Mouse (Mus musculus) limb, embryonic 11.5 days (tissue): Measurements from ENCODE around the gene Mvp. TPM values are rescaled to one million over a fixed set of nuclear protein-coding genes. Genes with fewer than 3 reads are reported as not detected.

Experiments
- ATAC-seq: fragments of 200-750 bp; cut with Nextera tagmentation; 2 replicates; pipeline ENCODE4 v1.8.0; 2017; ENCODE audit warnings: low read depth; ENCODE audit not compliant: insufficient number of reproducible peaks, low FRiP score, low TSS enrichment
- DNase-seq: peaks from one replicate; pipeline ENCODE4 v3.0.0-alpha.2; 2015; ENCODE audit warnings: low spot score
- H3K27ac ChIP-seq: fragments of 300-500 bp; sonication (generic); replicated peaks from 2 replicates; pipeline ENCODE4 v1.5.1; 2014; ENCODE audit warnings: low read depth, mild to moderate bottlenecking, low read length
- H3K27me3 ChIP-seq: fragments of 300-500 bp; sonication (generic); 2 replicates; pipeline ENCODE4 v1.6.1; 2014; ENCODE audit warnings: mild to moderate bottlenecking, low read length, mixed read lengths; ENCODE audit not compliant: control insufficient read depth, insufficient read depth
- H3K36me3 ChIP-seq: fragments of 300-500 bp; sonication (generic); 2 replicates; pipeline ENCODE4 v1.6.1; 2014; ENCODE audit warnings: mild to moderate bottlenecking, low read length, moderate library complexity, mixed read lengths; ENCODE audit not compliant: control insufficient read depth, insufficient read depth
- H3K4me1 ChIP-seq: fragments of 300-500 bp; sonication (generic); 2 replicates; pipeline ENCODE4 v1.6.1; 2014; ENCODE audit warnings: low read length, mixed read lengths; ENCODE audit not compliant: control insufficient read depth, insufficient read depth
- H3K4me2 ChIP-seq: fragments of 300-500 bp; sonication (generic); 2 replicates; pipeline ENCODE4 v1.6.1; 2014; ENCODE audit warnings: low read depth, mild to moderate bottlenecking, moderate library complexity; ENCODE audit not compliant: severe bottlenecking
- H3K4me3 ChIP-seq: fragments of 300-500 bp; sonication (generic); 2 replicates; pipeline ENCODE4 v1.5.1; 2014; ENCODE audit warnings: low read depth, low read length
- H3K9ac ChIP-seq: fragments of 300-500 bp; sonication (generic); 2 replicates; pipeline ENCODE4 v1.6.1; 2014; ENCODE audit warnings: mild to moderate bottlenecking, low read length
- H3K9me3 ChIP-seq: fragments of 300-500 bp; sonication (generic); 2 replicates; pipeline ENCODE4 v1.6.1; 2016; ENCODE audit warnings: low read length; ENCODE audit not compliant: control insufficient read depth
- WGBS: fragments of 180-500 bp; shearing (Covaris S2); extraction: QIAGEN DNeasy Blood & Tissue Kit; methylation state at CpG from one replicate; pipeline ENCODE4 v1.1.7; 2014; 5-methylcytosine and 5-hydroxymethylcytosine counted together
- polyA plus RNA-seq: library from polyadenylated mRNA; unstranded; fragments of >200 nt; fragmentation: Nextera tagmentation; extraction: Ambion mirVana; gene quantifications from 2 replicates; pipeline ENCODE4 v1.2.1, GENCODE M21; 2014

Gene Mvp
- polyA plus RNA-seq, 1 experiment from 2014 or later = 2.3 TPM

DNA sequence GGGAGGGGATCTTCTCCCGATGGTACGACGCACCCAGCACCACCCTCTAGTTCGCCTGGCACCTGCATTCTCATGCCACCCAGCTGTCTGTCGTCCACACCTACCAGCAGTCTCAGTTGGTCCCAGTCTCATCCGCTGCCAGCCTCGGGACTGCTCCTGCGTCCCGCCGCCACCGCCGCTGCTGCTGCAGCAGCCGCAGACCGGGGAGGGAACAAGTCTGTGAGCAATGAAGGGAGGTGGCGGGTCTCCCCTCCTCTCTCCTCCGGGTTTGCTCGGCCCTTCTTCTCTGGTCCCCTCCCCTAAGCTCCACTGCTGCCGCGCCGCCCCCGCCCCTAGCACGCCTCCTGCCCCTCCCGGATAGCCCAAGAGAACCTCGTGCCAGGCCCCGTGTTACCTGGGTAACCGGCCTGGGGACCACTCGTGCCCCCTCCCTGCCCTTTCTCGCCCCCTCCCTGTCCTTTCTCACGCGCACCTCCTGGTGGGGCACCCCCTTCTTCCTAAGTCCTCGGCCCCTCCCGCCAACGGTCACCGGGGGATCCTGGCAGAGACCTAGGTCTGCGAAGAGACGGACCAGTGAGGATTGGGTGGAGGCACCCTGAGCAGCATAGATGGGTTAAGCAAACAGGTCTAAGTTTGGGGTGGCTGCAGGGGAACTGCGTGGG lies 6.6 kb upstream of the Mvp start, which contains the start of the genes Gm42742 and Prrt2:
TSS of gene Gm42742 (minus strand) at position 197 of the 662 bp plus-strand sequence.
TSS of gene Prrt2 (minus strand) at position 311 of the 662 bp plus-strand sequence.
- Histone ChIP-seq H3K27ac (peak within 1 kb of the TSS; percentile 72), H3K36me3 (peaks cover 22% of the 10 kb centered on the region), H3K9ac (peak within 1 kb of the TSS; percentile 73), H3K4me2 (peak within 1 kb of the TSS; percentile 88), H3K4me3 (peak within 1 kb of the TSS; percentile 46), H3K27me3 (no peaks in the 10 kb centered on the region), H3K4me1 (peaks cover 47% of the 10 kb centered on the region), H3K9me3 (no peaks in the 10 kb centered on the region)
- ATAC-seq (0 out of 2 replicates have a peak, but pooled peaks have one; percentile 3), DNase-seq (peak; percentile 73)
- WGBS = under 1% methylated on average over 37 of the region's 37 CpGs

DNA sequence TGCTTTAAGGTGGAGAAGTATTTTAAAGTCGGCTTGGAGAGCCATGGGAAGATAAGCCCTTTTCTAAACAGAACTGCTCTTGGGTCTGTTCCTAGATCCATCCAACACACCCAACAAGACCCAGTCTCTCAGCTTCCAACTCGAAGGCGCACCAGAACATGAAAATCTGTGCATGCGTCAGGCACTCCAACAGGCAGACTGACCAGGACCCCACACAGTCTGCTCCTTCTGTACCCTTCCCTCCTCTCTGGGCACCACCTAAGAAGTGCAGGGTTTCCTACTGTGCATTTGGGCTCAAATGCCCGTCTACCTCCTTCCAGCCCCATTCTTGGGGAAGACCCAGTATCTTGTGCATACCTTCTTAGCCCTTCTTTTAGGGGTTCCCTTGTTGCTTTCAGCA lies 6.1 kb upstream of the Mvp start:
- H3K4me3 ChIP-seq = peak overlapping the region; percentile 46
- peaks cover 23% of the 10 kb centered on the region for H3K36me3 ChIP-seq
- H3K4me2 ChIP-seq = peak overlapping the region; percentile 88
- no peaks in the 10 kb centered on the region for H3K27me3 ChIP-seq
- peaks cover 52% of the 10 kb centered on the region for H3K4me1 ChIP-seq
- DNase-seq (no peak), ATAC-seq (no peak)
- 53% methylated on average over 5 of the region's 5 CpGs for WGBS
- no peaks in the 10 kb centered on the region for H3K9me3 ChIP-seq
- H3K9ac ChIP-seq = peak overlapping the region; percentile 73
- H3K27ac ChIP-seq = peak overlapping the region; percentile 72; the same call in 1 of the 2 replicates

DNA sequence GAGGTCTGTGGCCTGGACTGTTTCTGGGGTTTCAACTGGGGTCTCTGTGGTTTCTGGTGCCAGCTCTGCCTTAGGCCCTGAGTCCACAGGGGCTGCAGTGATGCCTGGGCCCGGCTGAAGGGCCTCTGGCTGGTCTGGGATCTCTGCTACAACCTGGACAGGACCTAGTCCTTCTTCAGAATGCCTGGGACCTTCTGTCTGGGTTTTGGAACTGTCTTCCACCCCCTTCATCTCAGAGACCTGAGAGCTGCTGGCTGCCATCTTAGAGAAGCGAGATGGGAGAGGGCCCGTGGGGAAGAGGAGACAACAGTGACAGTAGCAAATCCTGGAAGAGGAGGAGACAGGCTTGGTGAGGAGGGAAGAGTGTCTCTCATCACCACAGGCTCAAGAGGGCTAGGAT lies 5.6 kb upstream of the Mvp start:
- Histone ChIP-seq H3K9me3 (no peaks in the 10 kb centered on the region), H3K36me3 (peaks cover 26% of the 10 kb centered on the region), H3K4me1 (peaks cover 56% of the 10 kb centered on the region), H3K4me3 (peak overlapping the region; percentile 46; the same call in 1 of the 2 replicates), H3K9ac (peak overlapping the region; percentile 34; the same call in 1 of the 2 replicates), H3K4me2 (peak overlapping the region; percentile 88), H3K27ac (peak overlapping the region; percentile 25; the same call in 1 of the 2 replicates), H3K27me3 (no peaks in the 10 kb centered on the region)
- ATAC-seq = no peak
- WGBS = 59% methylated on average over 3 of the region's 3 CpGs
- DNase-seq = no peak

DNA sequence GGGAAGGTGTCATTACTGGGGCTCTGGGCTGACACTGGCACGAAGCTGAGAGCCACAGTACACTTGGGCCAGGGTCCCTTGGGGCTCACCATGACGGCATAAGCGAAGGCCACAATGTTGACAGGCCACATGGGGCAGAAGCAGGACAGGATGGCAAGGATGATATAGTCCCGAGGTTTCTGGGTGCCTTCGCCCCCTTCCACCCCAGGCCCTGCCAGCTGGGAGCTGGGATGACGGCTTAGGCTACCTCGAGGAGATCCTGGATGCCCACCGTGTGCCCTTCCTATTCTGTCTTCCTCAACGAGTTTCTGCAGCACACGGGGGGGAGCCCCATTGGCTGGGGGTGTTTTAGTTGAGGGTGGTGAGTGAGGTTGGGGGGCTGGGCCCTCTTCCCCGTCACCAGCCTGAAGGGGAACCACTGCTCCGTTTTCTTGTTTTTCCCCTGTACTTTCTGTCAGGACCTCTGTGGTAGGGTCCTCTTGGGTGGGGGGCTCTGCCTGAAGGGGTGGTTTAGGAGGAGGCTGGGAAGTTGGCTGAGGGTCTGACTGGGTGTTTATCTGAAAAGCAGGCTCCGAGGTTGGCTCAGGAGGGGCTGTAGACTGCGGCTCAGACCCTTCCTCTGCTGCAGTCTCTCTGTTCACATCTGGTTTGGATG lies 5.0 kb upstream of the Mvp start:
- Histone ChIP-seq H3K27me3 (no peaks in the 10 kb centered on the region), H3K36me3 (peaks cover 26% of the 10 kb centered on the region), H3K4me2 (peak overlapping the region; percentile 88; the same call in 1 of the 2 replicates), H3K4me3 (no peak overlapping the region), H3K9me3 (no peaks in the 10 kb centered on the region), H3K9ac (peak overlapping the region; percentile 17; the same call in 1 of the 2 replicates), H3K27ac (no peak overlapping the region), H3K4me1 (peaks cover 60% of the 10 kb centered on the region)
- no peak for DNase-seq
- ATAC-seq = no peak
- 79% methylated on average over 14 of the region's 14 CpGs for WGBS

DNA sequence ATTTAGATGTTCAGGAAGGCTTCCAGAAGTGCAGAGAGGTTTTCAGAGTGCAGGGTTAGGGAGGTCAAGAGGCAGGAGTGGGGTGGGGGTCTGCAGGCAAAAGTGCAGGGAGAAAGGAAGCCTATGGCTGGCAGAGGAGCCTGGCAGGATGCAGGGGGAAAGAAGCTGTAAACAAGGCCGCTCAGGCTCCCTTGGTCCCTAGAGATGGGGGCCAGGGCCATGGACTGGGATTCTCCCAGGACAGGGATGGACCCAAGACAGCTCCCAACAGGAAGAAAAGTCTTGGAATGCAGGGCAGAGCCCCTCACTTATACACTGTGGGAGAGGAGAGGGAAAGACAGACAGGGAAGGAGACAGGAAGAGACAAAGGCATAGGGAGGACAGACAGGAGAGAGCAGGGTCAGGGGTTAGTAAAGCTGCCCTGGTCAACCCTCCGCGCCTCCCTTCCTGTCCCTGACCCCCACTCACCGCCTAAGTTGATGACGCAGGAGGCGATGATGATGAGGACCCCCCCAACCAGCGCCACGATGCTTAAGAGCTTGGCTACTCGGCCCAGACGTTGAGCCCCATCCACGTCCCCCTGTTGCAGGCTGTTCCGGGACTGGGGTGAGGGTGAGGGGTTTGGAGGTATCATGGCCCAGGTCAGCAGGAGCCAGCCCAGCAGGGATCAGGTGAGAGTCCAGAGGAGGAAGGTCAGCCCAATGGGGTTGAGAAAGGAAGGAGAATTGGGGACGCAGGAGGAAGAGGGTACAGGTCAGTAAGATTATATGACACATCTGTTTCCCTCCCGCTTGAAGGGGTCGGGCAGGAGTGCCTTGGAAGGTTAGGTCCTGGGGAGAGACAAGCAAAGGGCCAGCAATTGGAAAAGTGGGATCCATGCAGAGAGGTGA lies 4.2 kb upstream of the Mvp start:
- ATAC-seq (no peak), DNase-seq (no peak)
- Histone ChIP-seq H3K27me3 (no peaks in the 10 kb centered on the region), H3K4me3 (no peak overlapping the region), H3K27ac (no peak overlapping the region), H3K4me1 (peaks cover 55% of the 10 kb centered on the region), H3K4me2 (no peak overlapping the region; the same call in 1 of the 2 replicates), H3K9ac (no peak overlapping the region), H3K36me3 (peaks cover 21% of the 10 kb centered on the region), H3K9me3 (no peaks in the 10 kb centered on the region)
- WGBS = 77% methylated on average over 15 of the region's 15 CpGs

DNA sequence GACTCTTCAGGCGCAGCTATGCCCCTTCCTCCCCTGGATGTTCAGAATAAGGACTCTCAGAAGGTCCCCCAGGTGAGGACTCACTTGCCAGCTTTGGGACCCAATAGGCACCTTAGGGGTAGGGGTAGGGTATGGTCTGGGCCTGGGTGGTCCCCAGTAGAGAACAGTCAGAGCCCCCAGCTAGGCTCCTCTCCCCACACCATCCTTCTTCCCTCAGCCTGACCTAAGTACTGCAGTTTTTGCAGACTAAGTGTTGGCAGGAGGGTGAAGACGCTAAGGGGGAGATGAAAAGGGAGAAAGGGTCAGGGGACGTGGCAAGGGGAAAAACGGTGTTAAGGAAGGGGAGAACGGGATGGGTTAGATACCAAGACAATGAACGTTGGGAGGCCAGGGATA lies 3.5 kb upstream of the Mvp start:
- no peak for ATAC-seq
- Histone ChIP-seq H3K36me3 (peaks cover 13% of the 10 kb centered on the region), H3K27ac (peak overlapping the region; percentile 24; the same call in 1 of the 2 replicates), H3K27me3 (no peaks in the 10 kb centered on the region), H3K9ac (no peak overlapping the region), H3K4me2 (no peak overlapping the region), H3K4me3 (no peak overlapping the region), H3K4me1 (peaks cover 48% of the 10 kb centered on the region), H3K9me3 (no peaks in the 10 kb centered on the region)
- DNase-seq = no peak
- WGBS = 54% methylated on average over 6 of the region's 6 CpGs

DNA sequence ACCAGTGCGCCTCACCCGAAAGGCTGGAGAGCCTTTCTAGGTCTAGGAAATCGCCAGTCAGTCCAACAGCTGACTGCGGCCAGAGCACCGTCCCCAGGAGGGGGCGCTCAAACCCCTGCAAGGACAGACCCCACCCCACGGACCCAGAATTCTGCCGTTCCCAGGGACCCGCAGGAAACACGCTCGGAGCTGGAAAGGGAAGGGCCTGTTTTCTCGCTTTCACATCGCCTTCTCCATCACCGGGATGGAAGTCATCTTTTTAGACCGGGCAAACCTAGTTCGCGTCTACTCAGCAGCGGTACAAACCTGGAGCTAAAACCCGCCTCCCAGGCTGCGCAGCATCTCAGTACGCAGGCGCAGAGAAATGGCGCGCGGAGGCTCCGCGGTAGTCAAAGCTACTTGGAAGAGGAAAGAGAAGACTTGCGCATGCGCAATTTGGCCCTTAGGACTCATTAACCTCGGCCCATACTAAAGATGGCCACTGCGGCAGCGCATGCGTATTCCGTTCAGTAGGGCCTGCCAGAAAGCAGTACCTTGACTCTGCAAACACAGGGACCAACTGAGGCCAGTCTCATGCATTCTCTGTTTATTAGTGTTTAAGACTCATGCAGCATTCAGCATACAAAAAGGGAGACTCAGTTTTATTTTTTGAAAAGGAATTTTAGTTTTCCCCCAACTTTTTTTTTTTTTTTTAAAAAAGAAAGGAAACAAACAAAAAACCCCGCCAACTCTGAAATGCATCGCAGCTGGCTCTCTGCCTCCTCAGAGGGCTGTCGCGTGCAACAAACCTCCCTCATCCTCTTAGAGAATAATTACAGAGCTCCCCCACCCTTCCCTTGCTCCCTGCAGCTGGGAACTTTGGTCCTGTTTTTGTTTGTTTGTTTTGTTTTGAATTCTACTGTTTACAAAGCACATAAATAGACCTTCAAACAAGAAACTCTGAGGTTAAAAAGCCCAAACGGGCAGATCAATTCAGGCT lies 2.8 kb upstream of the Mvp start, which contains the start of gene Pagr1a:
TSS of gene Pagr1a (minus strand) at position 382 of the 979 bp plus-strand sequence.
- ATAC-seq = peak; percentile 66

More for the DNA sequence above, 2.8 kb upstream of the Mvp start, which contains the start of gene Pagr1a:
- H3K27ac ChIP-seq = peak within 1 kb of the TSS; percentile 85
- peak within 1 kb of the TSS; percentile 82 for H3K4me2 ChIP-seq
- no peaks in the 10 kb centered on the region for H3K9me3 ChIP-seq
- H3K4me3 ChIP-seq = peak within 1 kb of the TSS; percentile 64
- WGBS = 4% methylated on average over 39 of the region's 39 CpGs
- peaks cover 41% of the 10 kb centered on the region for H3K4me1 ChIP-seq
- H3K9ac ChIP-seq = peak within 1 kb of the TSS; percentile 86
- peaks cover 8% of the 10 kb centered on the region for H3K36me3 ChIP-seq
- peak; percentile 98 for DNase-seq
- no peaks in the 10 kb centered on the region for H3K27me3 ChIP-seq
